Mouse (Mus musculus): ENCODE measurements around the gene Slc34a1. TPM values are rescaled to one million over a fixed set of nuclear protein-coding genes. Genes with fewer than 3 reads are reported as not detected.
"Not testable (repeated sequence)": the region's sequence is repeated elsewhere in the genome, so short reads cannot be mapped to it uniquely, and the experiment has no call there.

Slc34a1 gene
- polyA plus RNA-seq, 1 experiment from 2014 or later: not detected

- Histone ChIP-seq H3K36me3 (no peaks in the 10 kb centered on the region), H3K4me3 (no peak overlapping the region), H3K9ac (no peak overlapping the region), H3K4me2 (peak overlapping the region; percentile 22; the same call in 1 of the 2 replicates), H3K4me1 (peaks cover 20% of the 10 kb centered on the region), H3K27me3 (replicated peaks) (peaks cover 77% of the 10 kb centered on the region), H3K27ac (no peak overlapping the region), H3K9me3 (replicated peaks) (no peaks in the 10 kb centered on the region)
- ATAC-seq: no peak
- 8% methylated on average over 35 of the region's 35 CpGs for WGBS (ENCODE audit: insufficient replicate concordance)
Measured at GRCm38 (mm10) chr13:55420933-55421800, 23.2 kb downstream of the Slc34a1 start.

DNA sequence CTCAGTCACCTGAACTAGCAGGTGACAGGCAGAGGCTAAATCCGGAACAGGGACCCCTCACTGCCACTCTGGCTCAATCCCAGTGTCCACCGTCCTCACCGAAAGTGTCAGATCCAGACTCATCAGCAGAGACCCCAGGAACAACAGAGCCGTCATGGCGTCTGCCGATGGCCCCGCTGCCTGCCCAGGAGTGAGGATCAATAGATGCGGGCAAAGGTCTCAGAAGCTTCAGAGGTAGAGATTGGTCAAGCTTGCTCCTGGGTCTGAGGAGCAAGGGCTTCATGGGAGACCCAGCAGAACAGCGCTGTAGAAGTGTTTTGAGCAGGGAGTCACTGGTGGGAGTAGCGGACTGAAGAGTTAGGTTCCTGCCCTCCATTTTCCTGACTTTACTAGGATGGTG lies 28.6 kb downstream of the Slc34a1 start, which contains the start of gene F12:
Gene F12, minus strand, starts transcription at position 181 of the 400 bp plus-strand sequence.
- Histone ChIP-seq H3K4me3 (peak within 1 kb of the TSS; percentile 28), H3K27me3 (replicated peaks) (peaks cover 38% of the 10 kb centered on the region), H3K9me3 (replicated peaks) (no peaks in the 10 kb centered on the region), H3K4me2 (peak within 1 kb of the TSS; percentile 40), H3K9ac (peak within 1 kb of the TSS; percentile 22; the same call in 1 of the 2 replicates), H3K36me3 (no peaks in the 10 kb centered on the region), H3K27ac (0 out of 2 replicates have a peak within 1 kb of the TSS, but pooled peaks have one; percentile 6), H3K4me1 (0 out of 2 replicates have a peak, but pooled peaks cover 5% of the 10 kb centered on the region)
- no peak for ATAC-seq
- WGBS (ENCODE audit: insufficient replicate concordance): 71% methylated on average over 10 of the region's 10 CpGs

DNA sequence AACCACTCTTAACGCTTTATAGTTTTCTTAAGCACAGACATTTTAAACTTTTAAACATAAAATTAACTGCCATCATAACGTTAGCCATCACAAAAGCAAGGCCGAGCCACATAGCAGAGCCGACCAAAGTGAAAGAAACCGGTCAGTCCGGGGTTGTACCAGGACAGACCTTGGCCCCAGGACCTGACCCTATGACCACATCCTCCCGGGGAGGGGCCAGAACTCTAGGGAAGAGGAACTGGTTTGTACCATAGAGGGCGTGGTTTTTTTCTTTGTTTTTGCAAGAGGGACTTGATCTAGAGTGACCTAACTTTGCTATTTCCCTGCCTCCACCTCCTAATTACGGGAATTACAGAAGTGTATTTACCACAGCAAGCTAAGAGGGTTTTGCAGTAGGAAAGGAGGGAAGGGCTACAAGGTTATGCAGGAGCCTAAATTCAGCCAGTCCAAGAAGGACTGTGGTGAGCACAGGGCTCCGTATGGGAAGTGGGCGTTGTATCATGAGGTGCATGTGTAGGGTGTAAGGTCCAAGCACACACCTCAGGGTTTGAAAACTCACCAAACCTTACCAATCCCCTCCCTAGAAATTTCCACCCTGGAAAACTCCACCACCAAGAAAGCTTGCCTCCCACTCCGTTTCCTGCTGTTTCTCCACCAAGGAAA lies 31.4 kb downstream of the Slc34a1 start:
- 36% methylated on average over 12 of the region's 12 CpGs for WGBS (ENCODE audit: insufficient replicate concordance)
- peak; percentile 69 for ATAC-seq

GRCm38 (mm10) chr13:55430566-55430965 lies 32.6 kb downstream of the Slc34a1 start:
- Histone ChIP-seq H3K36me3 (no peaks in the 10 kb centered on the region), H3K9ac (no peak overlapping the region), H3K4me2 (no peak overlapping the region), H3K27me3 (replicated peaks) (peaks cover 12% of the 10 kb centered on the region; the same call in 1 of the 2 replicates), H3K4me3 (no peak overlapping the region), H3K4me1 (0 out of 2 replicates have a peak, but pooled peaks cover 5% of the 10 kb centered on the region), H3K27ac (no peak overlapping the region), H3K9me3 (replicated peaks) (no peaks in the 10 kb centered on the region)
- no peak for ATAC-seq
- WGBS (ENCODE audit: insufficient replicate concordance): 65% methylated on average over 2 of the region's 2 CpGs

More for the DNA sequence above, 31.4 kb downstream of the Slc34a1 start:
- peak overlapping the region; percentile 18 for H3K4me2 ChIP-seq
- peak overlapping the region; percentile 65; the same call in 1 of the 2 replicates for H3K27ac ChIP-seq
- H3K36me3 ChIP-seq: no peaks in the 10 kb centered on the region
- 0 out of 2 replicates have a peak, but pooled peaks cover 5% of the 10 kb centered on the region for H3K4me1 ChIP-seq
- no peaks in the 10 kb centered on the region for H3K9me3 ChIP-seq (replicated peaks)
- no peak overlapping the region for H3K9ac ChIP-seq
- peaks cover 17% of the 10 kb centered on the region; the same call in 1 of the 2 replicates for H3K27me3 ChIP-seq (replicated peaks)
- H3K4me3 ChIP-seq: no peak overlapping the region

- no peak overlapping the region for H3K4me2 ChIP-seq
- WGBS (ENCODE audit: insufficient replicate concordance): 30% methylated on average over 10 of the region's 10 CpGs
- H3K9me3 ChIP-seq (replicated peaks): no peaks in the 10 kb centered on the region
- no peak overlapping the region for H3K9ac ChIP-seq
- H3K4me3 ChIP-seq: no peak overlapping the region
- H3K36me3 ChIP-seq: no peaks in the 10 kb centered on the region
- no peak overlapping the region for H3K27ac ChIP-seq
- H3K27me3 ChIP-seq (replicated peaks): peaks cover 6% of the 10 kb centered on the region; the same call in 1 of the 2 replicates
- 0 out of 2 replicates have a peak, but pooled peaks cover 5% of the 10 kb centered on the region for H3K4me1 ChIP-seq
- no peak for ATAC-seq
Measured at GRCm38 (mm10) chr13:55431889-55432685, 34.1 kb downstream of the Slc34a1 start.

DNA sequence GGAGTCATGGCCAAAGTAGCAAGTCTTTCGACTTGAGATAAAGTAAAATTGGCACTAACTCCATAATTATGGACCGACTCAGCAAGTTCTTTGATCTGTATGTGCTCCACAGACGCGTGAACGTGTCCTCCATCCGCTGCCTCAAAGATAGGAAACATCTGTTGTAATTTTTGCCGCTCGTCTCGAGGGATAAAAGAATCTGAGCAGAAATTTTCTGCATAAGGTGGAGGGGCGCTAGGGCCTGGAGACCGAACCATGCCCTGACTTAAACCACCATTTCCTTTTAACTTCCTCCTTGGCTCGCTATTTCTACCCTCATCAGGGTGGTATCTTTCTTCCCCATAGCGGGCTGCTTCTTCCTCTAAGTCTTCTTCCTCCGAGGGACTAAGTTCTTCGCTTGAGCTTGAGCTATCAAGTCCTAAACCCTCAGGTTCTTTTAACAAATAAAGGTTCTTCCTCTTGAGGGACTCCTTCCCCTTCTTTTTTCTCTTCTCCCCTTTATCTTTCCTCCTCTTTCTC lies 39.2 kb downstream of the Slc34a1 start:
- whole genome bisulfite sequencing (ENCODE audit: insufficient replicate concordance): 54% methylated on average over 15 of the region's 15 CpGs

GRCm38 (mm10) chr13:55443799-55444285 lies 45.9 kb downstream of the Slc34a1 start:
- Histone ChIP-seq H3K4me1 (peaks cover 43% of the 10 kb centered on the region), H3K36me3 (peaks cover 14% of the 10 kb centered on the region), H3K4me2 (peak overlapping the region; percentile 96), H3K9ac (peak overlapping the region; percentile 97), H3K27ac (peak overlapping the region; percentile 98; the same call in 1 of the 2 replicates), H3K9me3 (replicated peaks) (no peaks in the 10 kb centered on the region), H3K4me3 (peak overlapping the region; percentile 97), H3K27me3 (replicated peaks) (no peaks in the 10 kb centered on the region)
- no peak for ATAC-seq
- 34% methylated on average over 9 of the region's 9 CpGs for WGBS (ENCODE audit: insufficient replicate concordance)

More for the DNA sequence above, 39.2 kb downstream of the Slc34a1 start:
- H3K4me2 ChIP-seq; H3K9me3 ChIP-seq (replicated peaks); H3K4me1 ChIP-seq; H3K27ac ChIP-seq; H3K27me3 ChIP-seq (replicated peaks); ATAC-seq; H3K36me3 ChIP-seq; H3K9ac ChIP-seq; H3K4me3 ChIP-seq: not testable (repeated sequence)

GRCm38 (mm10) chr13:55444286-55444936 lies 46.4 kb downstream of the Slc34a1 start:
- peak; percentile 50 for ATAC-seq
- Histone ChIP-seq H3K27ac (peak overlapping the region; percentile 98), H3K4me3 (peak overlapping the region; percentile 97), H3K9me3 (replicated peaks) (no peaks in the 10 kb centered on the region), H3K36me3 (peaks cover 19% of the 10 kb centered on the region), H3K4me1 (peaks cover 49% of the 10 kb centered on the region), H3K27me3 (replicated peaks) (no peaks in the 10 kb centered on the region), H3K4me2 (peak overlapping the region; percentile 96), H3K9ac (peak overlapping the region; percentile 97)
- 1% methylated on average over 33 of the region's 33 CpGs for WGBS (ENCODE audit: insufficient replicate concordance)

DNA sequence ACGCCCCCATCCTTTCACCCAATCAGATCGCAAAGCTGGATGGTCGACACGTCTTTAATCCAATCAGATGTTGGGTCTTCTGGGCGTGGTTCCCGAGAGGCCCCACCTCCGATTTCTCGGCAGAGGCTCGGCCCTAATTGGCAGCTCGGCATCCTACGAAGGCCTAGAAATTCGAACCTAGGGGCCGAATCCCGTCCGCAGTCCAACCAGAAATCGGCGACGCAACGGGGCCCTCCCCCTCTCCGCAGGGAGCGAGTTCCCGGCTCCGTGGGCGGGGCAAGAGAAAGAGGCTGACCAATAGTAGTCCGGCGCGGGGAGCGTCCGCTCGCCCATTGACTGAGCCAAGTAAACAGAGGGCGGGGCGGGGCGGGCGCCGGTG lies 46.9 kb downstream of the Slc34a1 start, which contains the start of gene Grk6:
Gene Grk6, plus strand, starts transcription at position 136 of the 379 bp plus-strand sequence.
- WGBS (ENCODE audit: insufficient replicate concordance): 0% methylated on average over 35 of the region's 35 CpGs

GRCm38 (mm10) chr13:55445361-55446091 lies 47.5 kb downstream of the Slc34a1 start:
- peak overlapping the region; percentile 97 for H3K4me3 ChIP-seq
- H3K27me3 ChIP-seq (replicated peaks): no peaks in the 10 kb centered on the region
- H3K27ac ChIP-seq: peak overlapping the region; percentile 98
- ATAC-seq: no peak
- peaks cover 56% of the 10 kb centered on the region for H3K4me1 ChIP-seq
- peak overlapping the region; percentile 96 for H3K4me2 ChIP-seq
- H3K9ac ChIP-seq: peak overlapping the region; percentile 97
- H3K36me3 ChIP-seq: peaks cover 31% of the 10 kb centered on the region
- H3K9me3 ChIP-seq (replicated peaks): no peaks in the 10 kb centered on the region
- WGBS (ENCODE audit: insufficient replicate concordance): under 1% methylated on average over 57 of the region's 66 CpGs

More for the DNA sequence above, 46.9 kb downstream of the Slc34a1 start, which contains the start of gene Grk6:
- Histone ChIP-seq H3K27me3 (replicated peaks) (no peaks in the 10 kb centered on the region), H3K4me1 (peaks cover 54% of the 10 kb centered on the region), H3K27ac (peak within 1 kb of the TSS; percentile 98), H3K4me2 (peak within 1 kb of the TSS; percentile 96), H3K9ac (peak within 1 kb of the TSS; percentile 97), H3K36me3 (peaks cover 25% of the 10 kb centered on the region), H3K9me3 (replicated peaks) (no peaks in the 10 kb centered on the region), H3K4me3 (peak within 1 kb of the TSS; percentile 97)
- peak; percentile 89 for ATAC-seq
